Mouse (Mus musculus) olfactory bulb, adult 2 months (tissue): ENCODE data around the gene Tes3-ps.

Source experiments
- CTCF ChIP-seq: fragments of 200-500 bp; IDR thresholded peaks from 2 replicates; pipeline ENCODE4 v1.5.1; 2012; ENCODE audit warnings: low read depth, mild to moderate bottlenecking, low read length, moderate library complexity; ENCODE audit not compliant: insufficient read depth
- POLR2A ChIP-seq: fragments of 200-500 bp; IDR thresholded peaks from 2 replicates; pipeline ENCODE4 v1.6.1; 2012; ENCODE audit warnings: mild to moderate bottlenecking, low read depth, low read length, moderate library complexity; ENCODE audit not compliant: insufficient read depth

DNA sequence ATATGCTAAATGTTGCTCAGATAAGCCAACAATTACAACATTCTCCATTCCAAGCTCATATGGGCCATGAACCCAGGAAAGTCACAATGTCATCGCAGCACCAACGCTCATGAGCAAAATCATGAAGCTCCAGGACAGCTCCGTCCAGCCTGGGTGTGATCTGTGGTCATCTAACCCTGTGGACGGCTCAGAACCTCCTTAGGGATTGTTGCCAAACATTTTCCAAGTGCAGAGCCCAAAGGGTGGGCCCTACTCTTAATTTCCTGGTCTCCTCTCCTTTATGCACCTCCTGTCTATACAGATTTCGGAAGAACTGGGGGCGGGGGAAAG lies 20.5 kb upstream of the Tes3-ps start:
- TF ChIP-seq POLR2A = no peak
- TF ChIP-seq CTCF = no peak
